Mouse (Mus musculus): Measurements from ENCODE around the gene Oca2. TPM values are rescaled to one million over a fixed set of nuclear protein-coding genes. Genes with fewer than 3 reads are reported as not detected.
A peak's percentile ranks its signal among the peaks of the same experiment; 100 is the strongest.

The Oca2 gene
- polyA plus RNA-seq, 1 experiment from 2014 or later = 0.75 TPM

- Histone ChIP-seq H3K4me3 (ENCODE audit: low read depth, low read length) (no peak overlapping the region), H3K9ac (ENCODE audit: low read length) (no peak overlapping the region), H3K27me3 (replicated peaks; ENCODE audit: control insufficient read depth, insufficient read depth, low read length) (no peaks in the 10 kb centered on the region), H3K4me1 (ENCODE audit: control insufficient read depth, insufficient read depth, low read length) (no peaks in the 10 kb centered on the region), H3K4me2 (ENCODE audit: low read length) (no peak overlapping the region), H3K27ac (ENCODE audit: low read depth, low read length) (no peak overlapping the region), H3K9me3 (replicated peaks; ENCODE audit: control insufficient read depth, low read length) (no peaks in the 10 kb centered on the region), H3K36me3 (ENCODE audit: control insufficient read depth, insufficient read depth, low read length) (no peaks in the 10 kb centered on the region)
- ATAC-seq (no peak), DNase-seq (ENCODE audit: low spot score) (no peak)
- 66% methylated on average over 2 of the region's 2 CpGs for WGBS
Observed at GRCm38 (mm10) chr7:56534856-56535255, 295.3 kb downstream of the Oca2 start.

DNA sequence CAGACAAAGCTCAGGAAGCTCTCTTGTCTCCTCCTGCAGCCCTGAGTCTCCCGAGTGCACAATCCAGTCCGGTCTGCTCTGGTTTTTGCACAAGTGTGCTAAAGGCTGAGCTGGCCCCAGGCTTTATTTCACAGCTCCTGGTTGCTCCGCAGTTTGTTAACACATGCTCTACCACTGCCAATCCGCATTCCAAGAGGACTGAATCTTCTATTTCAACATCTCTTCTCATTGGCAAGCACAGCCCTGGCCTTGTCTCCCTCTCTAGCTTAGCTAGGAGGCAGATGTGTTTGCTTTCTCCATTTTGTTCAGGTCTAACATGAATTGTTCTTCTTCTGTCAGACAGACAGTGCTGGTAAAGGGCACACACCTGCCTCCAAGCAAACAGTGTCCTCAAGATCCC, 309.7 kb downstream of the Oca2 start:
- Histone ChIP-seq H3K4me1 (ENCODE audit: control insufficient read depth, insufficient read depth, low read length) (no peaks in the 10 kb centered on the region), H3K9me3 (replicated peaks; ENCODE audit: control insufficient read depth, low read length) (no peaks in the 10 kb centered on the region), H3K4me3 (ENCODE audit: low read depth, low read length) (no peak overlapping the region), H3K4me2 (ENCODE audit: low read length) (no peak overlapping the region), H3K36me3 (ENCODE audit: control insufficient read depth, insufficient read depth, low read length) (no peaks in the 10 kb centered on the region), H3K27me3 (replicated peaks; ENCODE audit: control insufficient read depth, insufficient read depth, low read length) (no peaks in the 10 kb centered on the region), H3K27ac (ENCODE audit: low read depth, low read length) (no peak overlapping the region), H3K9ac (ENCODE audit: low read length) (no peak overlapping the region)
- ATAC-seq = no peak
- 86% methylated on average over 4 of the region's 4 CpGs for WGBS
- DNase-seq (ENCODE audit: low spot score) = no peak

DNA sequence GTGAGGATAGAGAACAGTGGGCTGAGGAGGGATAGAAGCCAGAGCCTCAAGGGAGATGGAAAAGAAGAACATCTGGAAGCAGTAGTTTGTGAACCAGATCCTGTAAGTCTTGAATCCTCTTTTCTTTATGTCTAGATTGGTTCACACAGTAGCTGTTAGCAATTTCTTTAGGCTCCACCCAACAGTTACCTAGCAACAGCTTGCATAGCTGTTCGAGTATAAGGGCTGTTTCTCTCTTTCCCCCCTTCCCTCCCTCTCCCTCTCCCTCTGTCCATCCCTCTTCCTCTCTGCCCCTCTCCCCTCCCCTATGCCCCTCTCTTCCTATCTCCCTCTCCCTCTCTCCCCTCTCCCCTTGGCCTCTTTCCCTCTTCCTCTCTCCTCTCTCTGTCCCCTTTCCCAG, 312.2 kb downstream of the Oca2 start:
- 0% methylated on average over 1 of the region's 1 CpGs for WGBS
- Histone ChIP-seq H3K4me3 (ENCODE audit: low read depth, low read length) (no peak overlapping the region), H3K27me3 (replicated peaks; ENCODE audit: control insufficient read depth, insufficient read depth, low read length) (no peaks in the 10 kb centered on the region), H3K9ac (ENCODE audit: low read length) (no peak overlapping the region), H3K9me3 (replicated peaks; ENCODE audit: control insufficient read depth, low read length) (no peaks in the 10 kb centered on the region), H3K27ac (ENCODE audit: low read depth, low read length) (no peak overlapping the region), H3K4me1 (ENCODE audit: control insufficient read depth, insufficient read depth, low read length) (no peaks in the 10 kb centered on the region), H3K36me3 (ENCODE audit: control insufficient read depth, insufficient read depth, low read length) (no peaks in the 10 kb centered on the region), H3K4me2 (ENCODE audit: low read length) (no peak overlapping the region)
- DNase-seq (ENCODE audit: low spot score) (peak; percentile 10), ATAC-seq (no peak)

Other genes starting within 250 kb of the Oca2 start
- 14.4 and 17.5 TPM in 2 replicates for gene Nipa1, start 219.8 kb upstream of the Oca2 start, polyA plus RNA-seq (2014; fragmentation: Nextera tagmentation; extraction: Ambion mirVana)
- gene Herc2, start 189.6 kb upstream of the Oca2 start, polyA plus RNA-seq (2014; fragmentation: Nextera tagmentation; extraction: Ambion mirVana) = 27.4 and 43.6 TPM in 2 replicates